Comparison of ENCODE assay signal across 8 mouse cellular contexts in genomic region chr11:87577601-87578248, GRCm38 (mm10). TPM values are rescaled to one million over a fixed set of nuclear protein-coding genes. Genes with fewer than 3 reads are reported as not detected.
A peak's percentile ranks its signal among the peaks of the same experiment; 100 is the strongest.
DNase-seq lines count a peak whose midpoint lies in the region; ATAC-seq lines count a peak whose summit lies in the region.

No protein-coding gene starts in this region.

- peak overlapping the region; percentile 84; the same call in 1 of the 2 replicates for H3K27ac ChIP-seq in lung, embryonic 15.5 days
- H3K27ac ChIP-seq in forebrain, embryonic 10.5 days, result peak overlapping the region; percentile 79
- peak overlapping the region; percentile 93 for H3K27ac ChIP-seq in kidney, embryonic 15.5 days
- no peak overlapping the region for H3K27ac ChIP-seq in neural tube, embryonic 12.5 days

- ATAC-seq in lung, embryonic 15.5 days (ENCODE audit: borderline replicate concordance, extremely low read depth, low FRiP score, low TSS enrichment), result no peak
- ATAC-seq in kidney, embryonic 15.5 days (replicated peaks; ENCODE audit: low FRiP score), result peak; percentile 65
- ATAC-seq in neural tube, embryonic 12.5 days (ENCODE audit: low FRiP score, low read depth), result no peak

- no peak for DNase-seq in lung, postnatal 25 days (ENCODE audit: low spot score)
- DNase-seq in forebrain, embryonic 10.5 days (ENCODE audit: extremely low spot score, low spot score), result no peak
- no peak for DNase-seq in layer of hippocampus, postnatal 25 days (ENCODE audit: extremely low spot score in 1 of 2, low spot score in 1 of 2)
- DNase-seq in frontal cortex, postnatal 36 days (ENCODE audit: low spot score in 2 of 2), result no peak
- no peak for DNase-seq in frontal cortex, postnatal 25 days (ENCODE audit: low spot score in 2 of 2)

- no peaks in the 10 kb centered on the region for H3K9me3 ChIP-seq in lung, embryonic 15.5 days
- no peaks in the 10 kb centered on the region for H3K9me3 ChIP-seq in forebrain, embryonic 10.5 days
- H3K9me3 ChIP-seq in kidney, embryonic 15.5 days (replicated peaks), result no peaks in the 10 kb centered on the region
- no peaks in the 10 kb centered on the region for H3K9me3 ChIP-seq in neural tube, embryonic 12.5 days

- H3K4me2 ChIP-seq in lung, embryonic 15.5 days, result peak overlapping the region; percentile 82
- H3K4me2 ChIP-seq in kidney, embryonic 15.5 days, result peak overlapping the region; percentile 96
- H3K4me2 ChIP-seq in neural tube, embryonic 12.5 days (replicated peaks), result peak overlapping the region; percentile 96

- H3K9ac ChIP-seq in lung, embryonic 15.5 days, result peak overlapping the region; percentile 48
- H3K9ac ChIP-seq in kidney, embryonic 15.5 days, result peak overlapping the region; percentile 68
- H3K9ac ChIP-seq in neural tube, embryonic 12.5 days, result peak overlapping the region; percentile 78; the same call in 1 of the 2 replicates

- H3K27me3 ChIP-seq in lung, embryonic 15.5 days, result no peaks in the 10 kb centered on the region
- peaks cover 36% of the 10 kb centered on the region for H3K27me3 ChIP-seq in forebrain, embryonic 10.5 days (ENCODE audit: poor library complexity, severe bottlenecking)
- no peaks in the 10 kb centered on the region for H3K27me3 ChIP-seq in kidney, embryonic 15.5 days
- 0 out of 2 replicates have a peak, but pooled peaks cover 7% of the 10 kb centered on the region for H3K27me3 ChIP-seq in neural tube, embryonic 12.5 days (replicated peaks)

- 31% methylated on average over 6 of the region's 6 CpGs for WGBS in lung, embryonic 15.5 days
- WGBS in forebrain, embryonic 10.5 days, result 8% methylated on average over 6 of the region's 6 CpGs
- WGBS in kidney, embryonic 15.5 days, result 21% methylated on average over 6 of the region's 6 CpGs
- WGBS in neural tube, embryonic 12.5 days, result 30% methylated on average over 6 of the region's 6 CpGs

- no peaks in the 10 kb centered on the region for H3K36me3 ChIP-seq in lung, embryonic 15.5 days
- no peaks in the 10 kb centered on the region for H3K36me3 ChIP-seq in forebrain, embryonic 10.5 days (replicated peaks)
- no peaks in the 10 kb centered on the region for H3K36me3 ChIP-seq in kidney, embryonic 15.5 days
- H3K36me3 ChIP-seq in neural tube, embryonic 12.5 days, result no peaks in the 10 kb centered on the region

- peak overlapping the region; percentile 56 for H3K4me3 ChIP-seq in lung, embryonic 15.5 days
- peak overlapping the region; percentile 74 for H3K4me3 ChIP-seq in forebrain, embryonic 10.5 days
- peak overlapping the region; percentile 66 for H3K4me3 ChIP-seq in kidney, embryonic 15.5 days (replicated peaks)
- H3K4me3 ChIP-seq in neural tube, embryonic 12.5 days, result peak overlapping the region; percentile 55

- H3K4me1 ChIP-seq in lung, embryonic 15.5 days, result peaks cover 42% of the 10 kb centered on the region
- peaks cover 43% of the 10 kb centered on the region for H3K4me1 ChIP-seq in forebrain, embryonic 10.5 days
- H3K4me1 ChIP-seq in kidney, embryonic 15.5 days, result peaks cover 55% of the 10 kb centered on the region
- peaks cover 15% of the 10 kb centered on the region for H3K4me1 ChIP-seq in neural tube, embryonic 12.5 days

RNA-seq across cellular contexts. Expression of gene Sept4, which starts 9.0 kb away (rescaled TPM):
- 76.8 and 85.6 TPM in 2 replicates for polyA plus RNA-seq in lung, embryonic 15.5 days (2015; fragmentation: Nextera tagmentation; extraction: Ambion mirVana)
- 7.6 and 8.1 TPM in 2 replicates for polyA plus RNA-seq in forebrain, embryonic 10.5 days (2016; fragmentation: Nextera tagmentation; extraction: Ambion mirVana)
- 54.7 and 60.8 TPM in 2 replicates for polyA plus RNA-seq in kidney, embryonic 15.5 days (2015; fragmentation: Nextera tagmentation; extraction: Ambion mirVana)
- 13.1 and 15.9 TPM in 2 replicates for polyA plus RNA-seq in neural tube, embryonic 12.5 days (2016; fragmentation: Nextera tagmentation; extraction: Ambion mirVana)
- total RNA-seq in layer of hippocampus, postnatal 25 days (2021), result 100 to 1,000 TPM; 165 to 186 TPM

RNA-seq across cellular contexts. Expression of gene Gm11492, which starts 11.3 kb away (rescaled TPM):
- polyA plus RNA-seq in lung, embryonic 15.5 days (2015; fragmentation: Nextera tagmentation; extraction: Ambion mirVana), result not detected in 2 replicates
- not detected in 2 replicates for polyA plus RNA-seq in forebrain, embryonic 10.5 days (2016; fragmentation: Nextera tagmentation; extraction: Ambion mirVana)
- not detected in 2 replicates for polyA plus RNA-seq in kidney, embryonic 15.5 days (2015; fragmentation: Nextera tagmentation; extraction: Ambion mirVana)
- polyA plus RNA-seq in neural tube, embryonic 12.5 days (2016; fragmentation: Nextera tagmentation; extraction: Ambion mirVana), result not detected in 2 replicates
- not detected for total RNA-seq in layer of hippocampus, postnatal 25 days (2021)

RNA-seq across cellular contexts. Expression of gene Mtmr4, which starts 14.2 kb away (rescaled TPM):
- polyA plus RNA-seq in lung, embryonic 15.5 days (2015; fragmentation: Nextera tagmentation; extraction: Ambion mirVana), result 34.8 and 34.9 TPM in 2 replicates
- 62.4 and 66.2 TPM in 2 replicates for polyA plus RNA-seq in forebrain, embryonic 10.5 days (2016; fragmentation: Nextera tagmentation; extraction: Ambion mirVana)
- polyA plus RNA-seq in kidney, embryonic 15.5 days (2015; fragmentation: Nextera tagmentation; extraction: Ambion mirVana), result 38.5 and 39.4 TPM in 2 replicates
- polyA plus RNA-seq in neural tube, embryonic 12.5 days (2016; fragmentation: Nextera tagmentation; extraction: Ambion mirVana), result 74.0 and 77.4 TPM in 2 replicates
- 10 to 100 TPM; 72.8 to 89.7 TPM for total RNA-seq in layer of hippocampus, postnatal 25 days (2021)

RNA-seq across cellular contexts. Expression of gene Hsf5, which starts 39.2 kb away (rescaled TPM):
- 0.15 and 0.21 TPM in 2 replicates for polyA plus RNA-seq in lung, embryonic 15.5 days (2015; fragmentation: Nextera tagmentation; extraction: Ambion mirVana)
- 0.31 and 0.38 TPM in 2 replicates for polyA plus RNA-seq in forebrain, embryonic 10.5 days (2016; fragmentation: Nextera tagmentation; extraction: Ambion mirVana)
- polyA plus RNA-seq in kidney, embryonic 15.5 days (2015; fragmentation: Nextera tagmentation; extraction: Ambion mirVana), result 0.26 TPM in 2 replicates
- 0.41 and 0.49 TPM in 2 replicates for polyA plus RNA-seq in neural tube, embryonic 12.5 days (2016; fragmentation: Nextera tagmentation; extraction: Ambion mirVana)
- total RNA-seq in layer of hippocampus, postnatal 25 days (2021), result under 1 TPM; 0.32 to 0.35 TPM
